Comparison of ENCODE assay signal across 31 mouse cellular contexts in genomic region chr5:108250033-108250432, GRCm38 (mm10).
"Had no signal": no experiment of that assay in that cellular context is flagged by ENCODE, and none has a peak within 500 bp of the region (broad histone marks: within the 10 kb centered on the region; RNA-seq: fewer than 3 reads in every experiment).

No protein-coding gene starts in this region.

- H3K4me3 ChIP-seq: limb, embryonic 10.5 days; limb, embryonic 12.5 days; limb, embryonic 13.5 days; limb, embryonic 15.5 days; liver, embryonic 12.5 days; liver, embryonic 13.5 days; liver, embryonic 15.5 days; lung, embryonic 15.5 days; megakaryocyte, embryonic 14.5 days; midbrain, embryonic 10.5 days; midbrain, embryonic 12.5 days; midbrain, embryonic 13.5 days; midbrain, embryonic 15.5 days; myocyte had no signal

- H3K4me2 ChIP-seq: limb, embryonic 12.5 days; limb, embryonic 13.5 days; limb, embryonic 15.5 days; liver, embryonic 11.5 days; liver, embryonic 12.5 days; liver, embryonic 13.5 days; liver, embryonic 15.5 days; lung, embryonic 14.5 days; lung, embryonic 15.5 days; midbrain, embryonic 11.5 days; midbrain, embryonic 12.5 days; midbrain, embryonic 13.5 days; midbrain, embryonic 15.5 days had no signal

- H3K27ac ChIP-seq: limb, embryonic 10.5 days; limb, embryonic 12.5 days; limb, embryonic 13.5 days; limb, embryonic 15.5 days; liver, embryonic 12.5 days; liver, embryonic 13.5 days; liver, embryonic 14.5 days; liver, embryonic 15.5 days; lung, embryonic 15.5 days; macrophage; midbrain, embryonic 10.5 days; midbrain, embryonic 12.5 days; midbrain, embryonic 13.5 days; midbrain, embryonic 15.5 days had no signal

- H3K4me1 ChIP-seq: limb, embryonic 10.5 days; limb, embryonic 12.5 days; limb, embryonic 13.5 days; limb, embryonic 15.5 days; liver, embryonic 12.5 days; liver, embryonic 13.5 days; liver, embryonic 15.5 days; lung, embryonic 15.5 days; midbrain, embryonic 10.5 days; midbrain, embryonic 12.5 days; midbrain, embryonic 13.5 days; midbrain, embryonic 15.5 days had no signal

- ATAC-seq: liver, embryonic 12.5 days; liver, postnatal 0 days; lung, postnatal 0 days; midbrain, embryonic 13.5 days; midbrain, embryonic 15.5 days; midbrain, embryonic 16.5 days had no signal

- H3K36me3 ChIP-seq: limb, embryonic 10.5 days; limb, embryonic 12.5 days; limb, embryonic 13.5 days; limb, embryonic 15.5 days; liver, embryonic 12.5 days; liver, embryonic 13.5 days; liver, embryonic 15.5 days; lung, embryonic 15.5 days; midbrain, embryonic 10.5 days; midbrain, embryonic 12.5 days; midbrain, embryonic 13.5 days; midbrain, embryonic 15.5 days had no signal

- H3K9me3 ChIP-seq: limb, embryonic 10.5 days; limb, embryonic 12.5 days; limb, embryonic 13.5 days; limb, embryonic 15.5 days; liver, embryonic 12.5 days; liver, embryonic 13.5 days; liver, embryonic 15.5 days; lung, embryonic 15.5 days; megakaryocyte, embryonic 14.5 days; midbrain, embryonic 10.5 days; midbrain, embryonic 12.5 days; midbrain, embryonic 13.5 days; midbrain, embryonic 15.5 days had no signal

- H3K27me3 ChIP-seq: limb, embryonic 12.5 days; limb, embryonic 13.5 days; limb, embryonic 15.5 days; liver, embryonic 13.5 days; lung, embryonic 15.5 days; midbrain, embryonic 12.5 days; midbrain, embryonic 13.5 days; midbrain, embryonic 15.5 days had no signal

- DNase-seq: left cerebral cortex, postnatal 4 days; liver; liver, embryonic 13.5 days; liver, postnatal 0 days; lung, adult 18-20 months; lung, adult 2 months; lung, embryonic 14.5 days; lung, postnatal 10 days; lung, postnatal 14 days; lung, postnatal 36 days; lung, postnatal 4 days; midbrain, embryonic 14.5 days had no signal

- H3K9ac ChIP-seq: limb, embryonic 12.5 days; limb, embryonic 13.5 days; limb, embryonic 15.5 days; liver, embryonic 12.5 days; liver, embryonic 13.5 days; liver, embryonic 14.5 days; liver, embryonic 15.5 days; liver, postnatal 0 days; lung, embryonic 14.5 days; lung, embryonic 15.5 days; midbrain, embryonic 12.5 days; midbrain, embryonic 13.5 days; midbrain, embryonic 15.5 days had no signal
